Mouse (Mus musculus): ENCODE data around the gene Haus8. TPM values are rescaled to one million over a fixed set of nuclear protein-coding genes. Genes with fewer than 3 reads are reported as not detected.
"Not testable (repeated sequence)": the region's sequence is repeated elsewhere in the genome, so short reads cannot be mapped to it uniquely, and the experiment has no call there.

The Haus8 gene
- polyA plus RNA-seq, 1 experiment from 2014 or later, result 60.1 TPM

GRCm38 (mm10) chr8:71214266-71214665 is 58.5 kb downstream of the Haus8 start:
- 59% methylated on average over 5 of the region's 5 CpGs for WGBS (ENCODE audit: insufficient replicate concordance)
- ATAC-seq, H3K4me3 ChIP-seq: not testable (repeated sequence)

GRCm38 (mm10) chr8:71205541-71205967 is 67.2 kb downstream of the Haus8 start:
- not testable (repeated sequence) for H3K36me3 ChIP-seq; H3K27ac ChIP-seq; H3K4me1 ChIP-seq; H3K9ac ChIP-seq; ATAC-seq; H3K27me3 ChIP-seq (replicated peaks); H3K9me3 ChIP-seq (replicated peaks)
- H3K4me3 ChIP-seq, result peak overlapping the region; percentile 37
- peak overlapping the region; percentile 50 for H3K4me2 ChIP-seq
- WGBS (ENCODE audit: insufficient replicate concordance), result 6% methylated on average over 8 of the region's 11 CpGs

More at GRCm38 (mm10) chr8:71214266-71214665, 58.5 kb downstream of the Haus8 start:
- H3K4me2 ChIP-seq; H3K27ac ChIP-seq; H3K9me3 ChIP-seq (replicated peaks); H3K36me3 ChIP-seq; H3K27me3 ChIP-seq (replicated peaks); H3K9ac ChIP-seq; H3K4me1 ChIP-seq: not testable (repeated sequence)

Other genes with a start within 250 kb of the Haus8 start
- gene Myo9b, start 220 bp downstream of the Haus8 start, polyA plus RNA-seq (2016; fragmentation: Nextera tagmentation; extraction: Ambion mirVana), result 13.5 and 13.8 TPM in 2 replicates
- gene Use1, start 93.9 kb upstream of the Haus8 start, polyA plus RNA-seq (2016; fragmentation: Nextera tagmentation; extraction: Ambion mirVana), result 60.2 and 61.1 TPM in 2 replicates
- gene Ocel1, start 98.4 kb upstream of the Haus8 start, polyA plus RNA-seq (2016; fragmentation: Nextera tagmentation; extraction: Ambion mirVana), result 6.8 and 6.9 TPM in 2 replicates
- gene Nr2f6, start 109.0 kb upstream of the Haus8 start, polyA plus RNA-seq (2016; fragmentation: Nextera tagmentation; extraction: Ambion mirVana), result 35.3 and 38.8 TPM in 2 replicates
- gene Ushbp1, start 122.9 kb upstream of the Haus8 start, polyA plus RNA-seq (2016; fragmentation: Nextera tagmentation; extraction: Ambion mirVana), result 3.6 and 4.0 TPM in 2 replicates
- gene Babam1, start 123.9 kb upstream of the Haus8 start, polyA plus RNA-seq (2016; fragmentation: Nextera tagmentation; extraction: Ambion mirVana), result 79.0 and 82.6 TPM in 2 replicates
- gene Ankle1, start 133.1 kb upstream of the Haus8 start, polyA plus RNA-seq (2016; fragmentation: Nextera tagmentation; extraction: Ambion mirVana), result 57.9 and 58.3 TPM in 2 replicates
- 16.0 and 17.4 TPM in 2 replicates for gene Abhd8, start 190.7 kb upstream of the Haus8 start, polyA plus RNA-seq (2016; fragmentation: Nextera tagmentation; extraction: Ambion mirVana)
- gene Mrpl34, start 192.0 kb upstream of the Haus8 start, polyA plus RNA-seq (2016; fragmentation: Nextera tagmentation; extraction: Ambion mirVana), result 168 and 173 TPM in 2 replicates
- 60.6 and 63.1 TPM in 2 replicates for gene Dda1, start 196.3 kb upstream of the Haus8 start, polyA plus RNA-seq (2016; fragmentation: Nextera tagmentation; extraction: Ambion mirVana)
- gene Ano8, start 213.0 kb upstream of the Haus8 start, polyA plus RNA-seq (2016; fragmentation: Nextera tagmentation; extraction: Ambion mirVana), result 1.2 TPM in 2 replicates
- gene Gtpbp3, start 215.2 kb upstream of the Haus8 start, polyA plus RNA-seq (2016; fragmentation: Nextera tagmentation; extraction: Ambion mirVana), result 9.3 and 9.6 TPM in 2 replicates
- 44.8 and 46.7 TPM in 2 replicates for gene Plvap, start 238.8 kb upstream of the Haus8 start, polyA plus RNA-seq (2016; fragmentation: Nextera tagmentation; extraction: Ambion mirVana)

Measured in liver, embryonic 12.5 days (tissue).